Mouse (Mus musculus) G1E (cell line): ENCODE data around the gene Ralgds.

Experiments
- CTCF ChIP-seq: IDR thresholded peaks from 2 replicates; pipeline ENCODE4 v1.5.1; 2012; ENCODE audit warnings: low read depth, low read length, inconsistent platforms, mixed read lengths
- GATA1 ChIP-seq: IDR thresholded peaks from 2 replicates; pipeline ENCODE4 v1.6.1; 2012; ENCODE audit warnings: borderline replicate concordance, low read length, inconsistent platforms, mixed read lengths
- GATA2 ChIP-seq: IDR thresholded peaks from 2 replicates; pipeline ENCODE4 v1.6.1; 2012; ENCODE audit warnings: low read depth, low read length, inconsistent platforms, borderline replicate concordance
- POLR2AphosphoS5 ChIP-seq: IDR thresholded peaks from 2 replicates; pipeline ENCODE4 v1.6.1; 2012; ENCODE audit warnings: low read depth, low read length, inconsistent platforms; ENCODE audit not compliant: insufficient replicate concordance
- TAL1 ChIP-seq: conservative IDR thresholded peaks from 2 replicates; pipeline ENCODE4 v1.6.1; 2012; ENCODE audit warnings: low read depth, low read length, inconsistent platforms, mixed read lengths

- TF ChIP-seq CTCF (no peak), POLR2AphosphoS5 (no peak), TAL1 (no peak), GATA1 (no peak), GATA2 (no peak)
These were observed 7.7 kb downstream of the Ralgds start for GRCm38 (mm10) chr2:28520581-28520980.
